Mouse (Mus musculus): ENCODE data around the gene Lrmda. TPM values are rescaled to one million over a fixed set of nuclear protein-coding genes. Genes with fewer than 3 reads are reported as not detected.

Lrmda gene
- total RNA-seq, 2 experiments from 2014 or later = 3.7 to 3.9 TPM

GRCm38 (mm10) chr14:21991856-21992255 is 27.7 kb upstream of the Lrmda start:
- no peak for DNase-seq (ENCODE audit: low spot score in 2 of 2)

GRCm38 (mm10) chr14:21992321-21992885 is 27.1 kb upstream of the Lrmda start:
- DNase-seq (ENCODE audit: low spot score in 2 of 2) = no peak

- DNase-seq (ENCODE audit: low spot score in 2 of 2) = no peak
Measured at GRCm38 (mm10) chr14:21993251-21994060, 26.1 kb upstream of the Lrmda start.

- DNase-seq (ENCODE audit: low spot score in 2 of 2) = no peak
Measured at GRCm38 (mm10) chr14:21994061-21994990, 25.2 kb upstream of the Lrmda start.

- DNase-seq (ENCODE audit: low spot score in 2 of 2) = peak; percentile 51 to 56
Measured at GRCm38 (mm10) chr14:21995031-21995754, 24.3 kb upstream of the Lrmda start.

GRCm38 (mm10) chr14:21999588-21999987 is 19.9 kb upstream of the Lrmda start:
- no peak for DNase-seq (ENCODE audit: low spot score in 2 of 2)

GRCm38 (mm10) chr14:22003231-22003630 is 16.3 kb upstream of the Lrmda start:
- no peak for DNase-seq (ENCODE audit: low spot score in 2 of 2)

GRCm38 (mm10) chr14:22003631-22004030 is 15.9 kb upstream of the Lrmda start:
- no peak for DNase-seq (ENCODE audit: low spot score in 2 of 2)

- no peak for DNase-seq (ENCODE audit: low spot score in 2 of 2)
Measured at GRCm38 (mm10) chr14:22004943-22005342, 14.6 kb upstream of the Lrmda start.

GRCm38 (mm10) chr14:22007006-22007405 is 12.5 kb upstream of the Lrmda start:
- DNase-seq (ENCODE audit: low spot score in 2 of 2) = no peak

GRCm38 (mm10) chr14:22014315-22014714 is 5.2 kb upstream of the Lrmda start:
- DNase-seq (ENCODE audit: low spot score in 2 of 2) = no peak

- no peak for DNase-seq (ENCODE audit: low spot score in 2 of 2)
Measured at GRCm38 (mm10) chr14:22014781-22015180, 4.7 kb upstream of the Lrmda start.

GRCm38 (mm10) chr14:22017011-22017410 is 2.5 kb upstream of the Lrmda start:
- DNase-seq (ENCODE audit: low spot score in 2 of 2) = no peak

- DNase-seq (ENCODE audit: low spot score in 2 of 2) = no peak
Measured at GRCm38 (mm10) chr14:22019949-22020845, 685 bp downstream of the Lrmda start.

GRCm38 (mm10) chr14:22020885-22021284 is 1.4 kb downstream of the Lrmda start:
- DNase-seq (ENCODE audit: low spot score in 2 of 2) = peak in 1 of 2 experiments; percentile 21

- DNase-seq (ENCODE audit: low spot score in 2 of 2) = no peak
Measured at GRCm38 (mm10) chr14:22023533-22023932, 4.0 kb downstream of the Lrmda start.

GRCm38 (mm10) chr14:22035900-22036299 is 16.4 kb downstream of the Lrmda start:
- DNase-seq (ENCODE audit: low spot score in 2 of 2) = peak in 1 of 2 experiments; percentile 51

- DNase-seq (ENCODE audit: low spot score in 2 of 2) = no peak
Measured at GRCm38 (mm10) chr14:22036338-22036737, 16.8 kb downstream of the Lrmda start.

GRCm38 (mm10) chr14:22036802-22037497 is 17.4 kb downstream of the Lrmda start:
- no peak for DNase-seq (ENCODE audit: low spot score in 2 of 2)

Data from adrenal gland, postnatal 4 days (tissue).